Mouse (Mus musculus): ENCODE measurements around the gene Olfr1419. TPM values are rescaled to one million over a fixed set of nuclear protein-coding genes. Genes with fewer than 3 reads are reported as not detected.

The Olfr1419 gene
- polyA plus RNA-seq, 1 experiment from 2014 or later = not detected

Small RNA genes within 50 kb of the gene (microRNA-seq; reads per million reads assigned to microRNA genes)
- gene Mir6994 (ENCODE audit: borderline number of aligned reads) = 11.2 reads per million, percentile 19 among the genes with 10 or more reads in this experiment

Other genes with a start within 250 kb of the Olfr1419 start
- 0.32 and 0.49 TPM in 2 replicates for gene Ms4a3, start 234.3 kb downstream of the Olfr1419 start, polyA plus RNA-seq (2015; fragmentation: Nextera tagmentation; extraction: Ambion mirVana)
- gene Oosp2, start 214.5 kb downstream of the Olfr1419 start, polyA plus RNA-seq (2015; fragmentation: Nextera tagmentation; extraction: Ambion mirVana) = not detected in 2 replicates
- gene Oosp1, start 184.0 kb downstream of the Olfr1419 start, polyA plus RNA-seq (2015; fragmentation: Nextera tagmentation; extraction: Ambion mirVana) = 0.24 and 0.56 TPM in 2 replicates
- not detected in 2 replicates for gene Oosp3, start 178.1 kb downstream of the Olfr1419 start, polyA plus RNA-seq (2015; fragmentation: Nextera tagmentation; extraction: Ambion mirVana)
- 0.18 TPM in 1 of 2 replicates, not detected in the other for gene Gif, start 127.6 kb downstream of the Olfr1419 start, polyA plus RNA-seq (2015; fragmentation: Nextera tagmentation; extraction: Ambion mirVana)
- gene Mrpl16, start 104.7 kb downstream of the Olfr1419 start, polyA plus RNA-seq (2015; fragmentation: Nextera tagmentation; extraction: Ambion mirVana) = 52.1 and 54.3 TPM in 2 replicates
- 4.4 and 4.8 TPM in 2 replicates for gene Stx3, start 55.7 kb downstream of the Olfr1419 start, polyA plus RNA-seq (2015; fragmentation: Nextera tagmentation; extraction: Ambion mirVana)
- gene Olfr1417, start 35.9 kb downstream of the Olfr1419 start, polyA plus RNA-seq (2015; fragmentation: Nextera tagmentation; extraction: Ambion mirVana) = not detected in 2 replicates
- gene Olfr1418, start 14.0 kb downstream of the Olfr1419 start, polyA plus RNA-seq (2015; fragmentation: Nextera tagmentation; extraction: Ambion mirVana) = not detected in 2 replicates
- not detected in 2 replicates for gene Olfr1420, start 11.5 kb upstream of the Olfr1419 start, polyA plus RNA-seq (2015; fragmentation: Nextera tagmentation; extraction: Ambion mirVana)
- gene Patl1, start 37.3 kb upstream of the Olfr1419 start, polyA plus RNA-seq (2015; fragmentation: Nextera tagmentation; extraction: Ambion mirVana) = 12.5 and 13.1 TPM in 2 replicates
- gene Osbp, start 90.8 kb upstream of the Olfr1419 start, polyA plus RNA-seq (2015; fragmentation: Nextera tagmentation; extraction: Ambion mirVana) = 5.4 and 6.5 TPM in 2 replicates
- not detected in 2 replicates for gene Olfr1423, start 166.2 kb upstream of the Olfr1419 start, polyA plus RNA-seq (2015; fragmentation: Nextera tagmentation; extraction: Ambion mirVana)
- gene Olfr1424, start 187.6 kb upstream of the Olfr1419 start, polyA plus RNA-seq (2015; fragmentation: Nextera tagmentation; extraction: Ambion mirVana) = not detected in 2 replicates
- gene Olfr1425, start 202.6 kb upstream of the Olfr1419 start, polyA plus RNA-seq (2015; fragmentation: Nextera tagmentation; extraction: Ambion mirVana) = not detected in 2 replicates
- gene Olfr1426, start 216.9 kb upstream of the Olfr1419 start, polyA plus RNA-seq (2015; fragmentation: Nextera tagmentation; extraction: Ambion mirVana) = not detected in 2 replicates
- gene Olfr1427, start 228.2 kb upstream of the Olfr1419 start, polyA plus RNA-seq (2015; fragmentation: Nextera tagmentation; extraction: Ambion mirVana) = not detected in 2 replicates
- gene Olfr1428, start 240.8 kb upstream of the Olfr1419 start, polyA plus RNA-seq (2015; fragmentation: Nextera tagmentation; extraction: Ambion mirVana) = not detected in 2 replicates
- not detected in 2 replicates for gene Olfr76, start 248.1 kb upstream of the Olfr1419 start, polyA plus RNA-seq (2015; fragmentation: Nextera tagmentation; extraction: Ambion mirVana)